Mouse (Mus musculus): ENCODE measurements around the gene Atp2b1. TPM values are rescaled to one million over a fixed set of nuclear protein-coding genes. Genes with fewer than 3 reads are reported as not detected.

The Atp2b1 gene
- polyA plus RNA-seq (2021; fragmentation: Nextera tagmentation) = 696 and 795 TPM in 2 replicates
- long read RNA-seq, experiment 1, transcript Atp2b1-210 (6 exons, 1,460 nt) = major isoform, 7 of 1,604 reads
- long read RNA-seq, experiment 1, partial matches to known transcripts = 661 of 1,604 reads
- long read RNA-seq, experiment 1, other reads (novel, unspliced or antisense) = 929 of 1,604 reads
- long read RNA-seq, experiment 2, full-length matches to known transcripts = 6 of 1,735 reads
- long read RNA-seq, experiment 2, partial matches to known transcripts = 527 of 1,735 reads
- long read RNA-seq, experiment 2, other reads (novel, unspliced or antisense) = 1,202 of 1,735 reads

DNA sequence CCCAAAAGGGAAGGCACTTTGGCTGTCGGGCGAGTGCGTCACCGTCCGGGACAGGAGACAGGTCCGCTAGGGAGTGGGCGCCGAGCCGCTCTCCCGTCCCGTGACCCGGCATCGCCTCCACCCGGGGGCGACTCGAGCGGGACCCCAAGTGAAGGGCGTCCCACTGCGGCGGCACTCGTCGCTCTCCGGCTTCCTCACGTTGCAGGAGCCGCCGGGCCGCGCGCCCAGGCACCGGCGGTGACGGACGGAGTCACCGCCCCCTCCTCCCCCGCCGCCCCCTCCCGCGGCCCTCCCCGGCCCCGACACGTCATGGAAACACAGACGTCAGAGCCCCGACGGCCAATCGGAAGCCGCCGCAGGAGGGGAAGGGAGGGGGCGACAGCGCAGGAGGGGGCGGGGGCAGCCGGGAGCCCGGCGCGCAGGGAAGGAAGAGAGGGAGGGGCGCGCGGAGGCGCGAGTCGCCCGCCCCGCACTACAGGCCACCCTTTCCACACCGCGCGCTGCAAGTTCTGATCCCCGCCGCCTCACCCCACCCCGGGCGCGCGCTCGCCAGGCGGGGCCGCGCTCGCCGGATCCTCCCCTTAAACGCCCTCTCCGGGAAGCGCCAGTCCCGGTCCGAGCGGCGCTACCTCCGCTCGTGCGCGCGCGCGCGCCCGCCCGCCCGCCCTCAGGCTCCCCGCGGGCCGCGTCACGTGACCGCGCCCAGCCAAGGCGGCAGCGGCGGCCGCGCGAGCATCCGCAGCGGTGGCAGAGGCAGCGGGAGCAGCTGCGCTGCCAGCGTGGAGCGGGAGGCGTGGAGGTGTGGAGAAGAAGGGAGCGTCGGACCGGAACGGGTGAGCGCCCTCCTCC, at the start of gene Atp2b1:
Gene Atp2b1 (plus strand): TSS at position 446 of the 849 bp plus-strand sequence.

Other genes starting within 250 kb of the Atp2b1 start
- 2.1 and 3.2 TPM in 2 replicates for gene Poc1b, start 192.6 kb downstream of the Atp2b1 start, polyA plus RNA-seq (2021; fragmentation: Nextera tagmentation)
- gene Galnt4, start 193.8 kb downstream of the Atp2b1 start, polyA plus RNA-seq (2021; fragmentation: Nextera tagmentation) = 0.67 and 1.4 TPM in 2 replicates
- gene Phxr2, start 211.9 kb downstream of the Atp2b1 start, polyA plus RNA-seq (2021; fragmentation: Nextera tagmentation) = not detected in 2 replicates